Mouse (Mus musculus): ENCODE measurements around the gene Gpr108.
"Not testable (repeated sequence)": the region's sequence is repeated elsewhere in the genome, so short reads cannot be mapped to it uniquely, and the experiment has no call there.

Gene Gpr108

DNA sequence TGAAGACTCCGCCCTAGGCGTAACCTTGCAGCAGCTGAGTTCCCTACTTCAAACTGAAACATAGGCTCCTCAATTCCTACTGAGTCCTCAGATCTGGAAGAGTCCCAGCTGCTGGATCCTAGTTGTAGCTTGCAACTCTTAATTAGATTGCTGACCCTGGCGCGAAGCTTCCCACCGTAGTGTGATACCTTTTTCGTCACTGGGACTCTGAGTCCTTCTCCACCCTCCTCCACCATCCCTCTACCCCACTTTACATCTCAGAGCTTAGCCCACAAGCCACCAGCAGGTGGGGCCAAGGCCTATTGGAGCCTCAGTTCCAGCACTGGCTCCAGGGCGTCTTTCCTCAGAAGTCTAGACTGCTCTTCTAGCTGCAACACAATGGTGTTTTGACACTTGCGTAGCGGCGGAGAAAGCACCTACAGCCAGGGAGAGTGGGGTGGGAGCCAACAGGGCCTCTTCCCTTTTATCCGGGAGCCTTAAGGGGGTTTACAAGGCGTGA, at the start of gene Gpr108:
Gene Gpr108 (minus strand): TSS at position 246 of the 499 bp plus-strand sequence.
- peak; percentile 96 for DNase-seq (ENCODE audit: low read depth)

DNA sequence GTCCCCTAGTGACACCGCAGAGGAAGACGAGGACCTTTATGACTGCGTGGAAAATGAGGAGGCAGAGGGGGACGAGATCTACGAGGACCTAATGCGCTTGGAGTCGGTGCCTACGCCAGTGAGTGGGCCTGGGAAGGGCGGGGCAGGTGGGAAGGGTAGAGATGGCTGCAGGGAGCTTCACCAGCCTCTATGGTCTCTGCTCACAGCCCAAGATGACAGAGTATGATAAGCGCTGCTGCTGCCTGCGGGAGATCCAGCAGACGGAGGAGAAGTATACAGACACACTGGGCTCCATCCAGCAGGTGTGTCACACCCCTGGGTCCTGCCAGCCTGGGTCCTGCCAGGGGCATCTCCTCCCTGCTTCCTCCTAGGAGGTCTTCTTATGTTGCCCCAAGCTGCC, 48.8 kb upstream of the Gpr108 start:
- DNase-seq (ENCODE audit: low read depth), result no peak

DNA sequence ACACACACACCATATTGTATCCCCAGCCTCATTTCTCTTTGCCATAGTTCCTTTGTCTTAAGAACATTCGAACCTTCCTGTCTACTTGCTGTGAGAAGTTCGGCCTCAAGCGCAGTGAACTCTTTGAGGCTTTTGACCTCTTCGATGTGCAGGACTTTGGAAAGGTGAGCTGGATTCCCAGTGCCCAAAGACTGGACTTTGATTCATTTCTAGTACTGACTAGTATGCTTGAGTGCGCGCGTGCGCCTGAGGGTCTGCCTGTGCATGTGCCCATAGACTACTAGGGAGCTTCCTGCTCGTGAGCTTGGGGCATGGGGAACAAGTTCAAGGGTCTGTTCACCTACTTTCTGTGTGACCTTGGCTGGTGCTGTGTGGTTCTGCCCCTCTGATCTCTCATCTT, 47.7 kb upstream of the Gpr108 start:
- DNase-seq (ENCODE audit: low read depth), result no peak

DNA sequence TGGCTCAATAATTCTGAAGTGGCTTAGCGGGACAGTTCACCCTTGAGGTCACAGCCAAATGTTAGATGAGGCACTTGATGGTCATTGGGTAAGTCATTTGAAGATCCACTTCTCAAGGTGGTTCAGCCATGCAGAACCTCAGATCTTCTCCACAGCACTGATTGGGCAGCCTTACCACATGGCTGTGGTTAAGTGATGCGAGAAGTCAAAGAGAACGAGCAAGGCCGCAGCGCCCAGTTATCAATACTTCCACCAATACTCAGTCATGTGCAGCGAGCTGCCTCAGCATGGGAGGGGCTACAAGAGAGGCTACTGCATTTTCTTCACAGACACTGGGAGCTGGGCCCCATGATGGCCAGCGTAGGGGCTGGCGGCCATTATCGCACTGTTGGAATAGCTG, 44.7 kb upstream of the Gpr108 start:
- no peak for DNase-seq (ENCODE audit: low read depth)

DNA sequence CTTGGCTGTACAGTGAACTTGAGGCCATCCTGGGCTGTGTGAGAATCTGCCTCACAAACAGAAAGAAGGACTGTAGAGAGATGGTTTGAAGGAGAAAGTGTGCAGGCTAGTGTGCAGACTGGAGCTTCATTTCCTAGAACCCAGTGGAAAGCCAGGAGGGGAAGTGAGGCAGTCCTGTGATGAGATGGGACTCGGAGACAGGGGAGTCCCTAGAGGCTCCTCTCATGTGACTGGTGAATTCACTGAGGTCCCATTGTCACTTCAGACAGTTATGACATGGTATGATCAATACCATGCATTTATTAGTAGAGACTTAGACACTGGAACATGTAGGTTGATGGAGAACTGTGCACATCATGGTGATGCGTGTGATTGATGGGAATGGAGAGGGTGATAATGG, 44.1 kb upstream of the Gpr108 start:
- no peak for DNase-seq (ENCODE audit: low read depth)

DNA sequence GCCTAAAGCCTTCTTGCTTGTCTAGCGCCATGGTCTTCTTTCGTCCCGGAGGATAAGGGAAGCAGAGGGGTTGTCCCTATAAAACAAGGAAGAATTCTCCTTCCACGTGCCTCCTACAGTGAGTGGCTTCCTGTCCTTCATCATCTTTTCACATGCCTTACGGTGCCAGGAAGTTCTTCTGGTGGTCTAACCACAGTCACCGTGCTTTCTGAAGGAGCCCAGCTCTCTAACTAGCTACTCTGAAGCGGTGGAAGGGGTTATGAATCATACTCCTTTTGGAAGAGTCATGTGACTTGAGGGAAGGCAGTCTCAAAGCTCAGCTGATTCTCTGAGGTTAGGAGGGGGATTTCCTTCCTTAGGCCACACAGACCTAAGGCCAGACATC, 42.4 kb upstream of the Gpr108 start:
- DNase-seq (ENCODE audit: low read depth), result peak; percentile 99

DNA sequence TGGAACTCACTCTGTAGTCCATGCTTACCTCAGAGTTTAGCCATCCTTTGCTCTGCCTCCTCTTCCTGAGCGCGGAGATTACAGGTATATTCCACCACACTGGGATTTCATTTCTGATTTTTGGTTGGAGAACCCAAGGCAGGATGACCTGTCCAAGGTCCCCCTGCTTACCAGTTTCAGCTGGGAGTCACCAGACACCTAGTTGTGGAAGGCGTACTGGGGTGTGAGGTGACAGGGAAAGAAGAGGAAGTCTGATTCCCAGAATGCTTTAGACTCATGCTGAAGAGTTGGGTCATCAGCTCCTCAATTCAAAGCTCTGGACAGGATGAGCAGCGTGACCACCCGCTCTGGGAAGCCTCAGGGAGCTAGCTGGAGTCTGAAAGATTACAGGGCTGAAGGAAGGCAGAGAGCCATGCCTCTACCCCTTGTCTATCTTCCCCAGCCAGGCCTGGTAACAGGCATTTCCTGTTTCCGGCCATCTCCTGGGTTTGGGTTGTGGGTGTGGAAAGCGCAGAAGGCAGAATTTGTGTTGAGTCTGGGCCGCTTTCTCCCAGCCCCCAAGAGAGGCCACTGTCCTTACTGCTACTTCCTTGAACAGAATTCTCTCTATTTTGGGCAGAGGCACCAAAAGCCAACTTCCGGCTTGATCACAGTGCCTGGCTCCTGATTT, 41.9 kb upstream of the Gpr108 start:
- DNase-seq (ENCODE audit: low read depth), result peak; percentile 99

DNA sequence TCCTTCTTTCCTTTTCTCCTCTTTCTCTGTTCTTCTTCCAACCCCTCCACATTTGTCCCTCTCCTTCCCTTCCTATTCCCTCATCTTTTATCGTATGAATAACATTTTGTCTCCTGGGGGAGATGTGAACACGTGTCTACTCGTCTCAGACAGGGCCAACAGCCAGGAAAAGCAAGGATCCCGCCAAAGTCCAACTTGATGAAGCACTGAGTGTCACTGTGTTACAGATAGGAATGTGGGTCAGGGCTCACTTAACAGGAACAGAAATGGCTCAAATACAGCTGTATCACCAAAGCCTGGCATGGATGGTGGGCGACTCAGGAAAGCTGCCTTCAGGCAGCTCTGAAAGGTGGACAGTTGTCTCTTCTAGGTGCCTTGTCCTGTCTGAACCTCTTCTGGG, 41.0 kb upstream of the Gpr108 start:
- DNase-seq (ENCODE audit: low read depth), result no peak

DNA sequence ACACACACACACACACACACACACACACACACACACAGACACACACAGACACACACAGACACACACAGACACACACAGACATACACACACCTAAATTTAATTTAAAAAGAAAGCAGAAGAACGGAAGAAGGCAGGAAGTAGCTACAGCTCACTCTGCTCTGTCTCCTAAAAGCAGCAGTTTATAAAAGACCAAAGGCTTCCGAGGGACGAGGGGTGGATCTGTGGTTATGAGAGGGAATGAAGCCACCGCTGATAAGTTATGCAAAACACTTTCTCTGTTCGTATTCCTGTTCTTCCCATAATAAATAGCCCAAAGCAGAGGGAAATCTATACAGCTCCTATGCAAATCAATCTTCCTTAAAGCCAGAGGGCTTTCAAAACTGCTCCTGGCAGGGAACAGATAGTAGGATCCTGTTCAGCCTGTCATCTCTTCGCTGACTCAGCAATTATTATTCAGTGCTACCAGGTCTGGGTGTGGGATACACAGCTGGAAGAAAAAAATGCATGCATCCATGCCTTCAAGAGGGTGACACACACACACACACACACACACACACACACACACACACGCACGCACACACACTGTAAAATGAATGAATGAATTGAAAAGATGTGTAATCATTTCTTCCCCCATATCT, 38.6 kb upstream of the Gpr108 start:
- DNase-seq (ENCODE audit: low read depth), result peak; percentile 76

DNA sequence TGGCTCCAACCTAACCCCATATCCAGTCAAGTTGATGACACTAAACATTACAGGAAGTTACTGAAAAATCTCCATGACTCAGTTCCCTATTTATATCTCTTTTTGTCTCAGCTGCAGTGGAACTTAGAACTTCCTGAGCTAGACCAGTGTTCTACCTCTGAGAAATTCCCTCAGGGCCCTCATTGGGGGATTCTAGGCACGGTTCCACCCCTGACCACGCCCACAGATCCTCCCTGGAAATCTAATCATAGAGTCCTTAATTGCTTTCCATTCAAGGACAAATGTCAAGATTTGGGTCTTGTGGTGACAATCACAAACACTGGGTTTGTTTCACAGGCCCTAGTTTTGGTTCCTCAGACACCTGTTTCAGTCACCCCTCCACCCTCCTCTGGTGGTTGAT, 36.8 kb upstream of the Gpr108 start:
- DNase-seq (ENCODE audit: low read depth), result peak; percentile 59

DNA sequence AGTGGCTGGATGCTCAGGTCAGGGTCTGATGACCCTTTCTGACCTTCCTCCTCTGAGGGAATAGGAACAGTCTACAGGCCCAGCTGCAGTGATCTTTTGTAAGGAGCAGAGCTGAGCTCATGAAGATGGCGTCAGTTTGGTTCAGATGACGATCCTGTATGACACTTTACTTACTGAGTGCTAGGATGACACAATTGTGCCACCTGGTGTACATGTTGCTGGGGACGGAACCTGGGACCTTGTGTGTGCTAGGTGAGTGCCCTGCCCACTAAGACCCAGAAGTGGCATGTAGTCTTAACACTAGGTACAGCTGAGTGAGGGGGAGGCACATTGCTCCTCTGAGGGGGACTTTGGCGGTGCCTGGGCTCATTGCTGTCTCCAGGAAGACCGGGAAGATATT, 35.7 kb upstream of the Gpr108 start:
- no peak for DNase-seq (ENCODE audit: low read depth)

DNA sequence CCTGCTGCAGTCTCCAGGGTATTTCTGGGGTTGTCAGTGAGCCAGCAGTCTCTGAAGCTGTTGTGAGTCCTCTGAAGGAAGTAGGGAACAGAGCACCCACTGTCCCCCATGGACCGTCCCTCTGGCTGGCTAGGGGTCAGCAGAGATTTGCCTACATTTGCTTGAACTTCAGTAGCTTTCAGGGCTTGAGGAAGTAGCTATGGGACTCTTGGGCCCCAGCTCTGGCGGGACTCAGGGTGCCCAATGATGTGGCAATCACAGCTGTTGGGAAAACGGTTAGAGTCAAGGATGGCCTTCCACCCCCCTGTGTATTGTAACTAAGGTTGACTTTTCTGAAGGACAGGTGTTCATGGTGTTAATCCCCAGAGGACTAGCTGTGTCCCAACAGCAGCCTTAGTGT, 32.2 kb upstream of the Gpr108 start:
- peak; percentile 42 for DNase-seq (ENCODE audit: low read depth)

DNA sequence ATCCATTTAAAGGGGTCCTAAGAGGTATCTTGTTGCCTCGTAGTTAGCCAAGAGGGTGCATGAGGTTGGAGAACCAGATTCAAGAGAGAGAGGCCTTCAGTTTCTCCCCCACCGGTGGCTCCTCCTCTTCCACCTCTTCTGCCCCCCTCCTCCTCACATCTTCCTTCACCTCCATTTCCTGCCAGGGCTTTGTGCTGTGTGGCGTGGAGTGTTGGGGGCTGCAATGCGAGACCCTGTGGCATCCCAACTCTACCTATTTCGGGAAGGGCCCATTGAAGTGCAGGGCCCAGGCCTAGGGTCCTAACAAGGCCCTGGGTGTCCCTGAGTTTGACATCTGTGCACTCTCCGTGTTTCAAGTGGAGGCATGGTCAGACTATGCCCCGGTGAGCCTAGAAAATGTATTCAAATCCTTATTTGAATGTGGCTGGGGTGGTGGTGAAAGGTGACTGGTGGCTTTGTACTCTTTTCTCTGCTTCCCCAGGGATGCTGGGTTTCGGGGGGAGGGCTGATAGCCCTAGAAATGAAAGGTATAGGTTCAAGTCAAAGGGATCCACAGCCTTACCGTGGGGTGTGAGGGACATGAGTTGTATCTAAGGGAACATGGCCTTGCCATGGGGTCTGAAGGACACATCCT, 31.5 kb upstream of the Gpr108 start:
- peak; percentile 66 for DNase-seq (ENCODE audit: low read depth)

DNA sequence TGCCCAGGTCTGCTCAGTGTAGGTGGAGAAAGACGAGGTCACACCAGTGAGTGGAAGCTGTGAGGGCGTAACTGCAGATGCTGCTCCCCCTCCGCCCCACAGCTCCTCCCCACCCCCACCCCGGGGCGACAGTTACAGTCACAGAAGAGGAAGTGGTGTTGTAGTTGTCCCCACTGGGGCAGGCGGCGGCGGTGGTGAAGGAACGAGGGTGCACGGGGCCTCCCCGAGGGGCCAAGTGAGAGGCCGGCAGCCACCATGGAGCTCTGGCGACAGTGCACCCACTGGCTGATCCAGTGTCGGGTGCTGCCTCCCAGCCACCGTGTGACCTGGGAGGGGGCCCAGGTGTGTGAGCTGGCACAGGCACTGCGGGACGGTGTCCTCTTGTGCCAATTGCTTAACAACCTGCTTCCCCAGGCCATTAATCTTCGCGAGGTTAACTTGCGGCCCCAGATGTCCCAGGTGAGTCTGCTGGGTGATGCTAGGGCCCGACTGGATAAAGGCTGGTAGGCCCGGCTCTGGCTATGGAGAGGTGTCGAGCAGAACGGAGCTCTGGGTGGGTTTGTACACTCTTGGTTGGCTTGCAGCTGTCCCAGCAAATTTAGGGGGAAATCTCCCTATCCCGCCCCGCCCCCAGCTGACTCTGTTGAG, 30.8 kb upstream of the Gpr108 start, which contains the start of gene Vav1:
Gene Vav1 (plus strand): TSS at position 158 of the 648 bp plus-strand sequence.
- DNase-seq (ENCODE audit: low read depth), result peak; percentile 83

DNA sequence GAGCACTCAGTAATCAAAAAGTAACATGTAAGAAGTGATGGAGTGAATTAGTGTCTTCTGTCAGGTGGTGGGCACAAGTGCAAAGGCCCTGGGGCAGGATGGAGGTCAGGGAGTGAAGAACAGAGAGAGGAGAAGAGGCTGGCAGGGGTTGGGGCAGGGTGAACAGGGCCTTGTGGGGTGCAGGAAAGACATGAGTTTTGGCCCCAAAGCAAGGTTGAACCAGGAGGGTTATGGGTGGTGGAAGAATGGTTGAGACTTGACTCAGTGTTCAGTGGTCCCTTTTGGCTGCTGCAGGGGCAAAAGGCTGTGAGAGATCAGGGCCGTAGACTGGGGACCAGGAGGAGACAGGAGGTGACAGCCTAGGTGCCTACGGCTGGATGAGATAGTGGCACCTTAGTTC, 30.3 kb upstream of the Gpr108 start:
- no peak for DNase-seq (ENCODE audit: low read depth)

DNA sequence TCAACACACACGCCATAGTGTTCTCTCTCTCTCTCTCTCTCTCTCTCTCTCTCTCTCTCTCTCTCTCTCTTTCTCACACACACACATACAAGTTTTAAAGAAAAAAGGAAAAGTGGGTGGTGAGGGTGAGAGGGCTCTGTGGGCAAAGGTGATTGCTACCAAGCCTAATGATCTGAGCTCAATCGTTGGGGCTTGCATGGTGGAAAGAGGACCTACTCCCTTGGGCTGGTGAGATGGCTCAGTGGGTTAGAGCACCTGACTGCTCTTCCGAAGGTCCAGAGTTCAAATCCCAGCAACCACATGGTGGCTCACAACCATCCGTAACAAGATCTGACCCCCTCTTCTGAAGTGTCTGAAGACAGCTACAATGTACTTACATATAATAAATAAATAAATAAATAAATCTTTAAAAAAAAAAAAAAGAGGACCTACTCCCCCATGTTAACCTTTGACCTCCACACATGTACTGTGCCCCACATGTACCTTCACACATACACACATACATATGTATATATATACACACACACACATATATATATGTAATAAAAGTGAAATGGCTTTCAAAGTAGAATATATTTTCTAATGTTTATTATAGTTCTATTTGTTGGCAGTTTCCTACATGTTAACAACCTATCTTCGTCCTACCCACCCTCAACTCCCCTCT, 29.5 kb upstream of the Gpr108 start:
- not testable (repeated sequence) for DNase-seq (ENCODE audit: low read depth)

DNA sequence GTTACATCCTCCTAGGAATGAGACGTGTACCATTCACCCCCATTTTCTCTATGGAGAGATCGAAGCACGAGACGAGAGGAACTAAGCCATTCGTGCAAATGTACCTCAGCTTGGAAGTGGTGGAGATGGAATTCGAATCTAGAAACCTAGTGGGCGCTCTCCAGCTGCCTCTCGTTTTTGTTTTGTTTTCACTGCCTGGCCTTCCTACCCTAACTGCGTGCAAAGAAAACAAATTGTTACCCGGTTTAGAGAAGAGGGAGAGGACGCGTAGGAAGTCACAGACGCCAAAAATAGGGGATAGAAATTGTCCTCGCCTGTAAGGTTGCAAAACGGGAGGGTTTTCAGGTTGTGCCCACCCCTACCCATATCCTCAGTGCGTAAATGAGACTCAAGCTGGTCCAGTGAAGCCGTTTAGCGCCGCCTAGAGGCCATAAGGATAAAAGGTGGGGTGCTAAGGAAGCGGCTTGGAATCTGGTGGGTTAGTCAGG, 28.4 kb upstream of the Gpr108 start:
- peak; percentile 94 for DNase-seq (ENCODE audit: low read depth)

DNA sequence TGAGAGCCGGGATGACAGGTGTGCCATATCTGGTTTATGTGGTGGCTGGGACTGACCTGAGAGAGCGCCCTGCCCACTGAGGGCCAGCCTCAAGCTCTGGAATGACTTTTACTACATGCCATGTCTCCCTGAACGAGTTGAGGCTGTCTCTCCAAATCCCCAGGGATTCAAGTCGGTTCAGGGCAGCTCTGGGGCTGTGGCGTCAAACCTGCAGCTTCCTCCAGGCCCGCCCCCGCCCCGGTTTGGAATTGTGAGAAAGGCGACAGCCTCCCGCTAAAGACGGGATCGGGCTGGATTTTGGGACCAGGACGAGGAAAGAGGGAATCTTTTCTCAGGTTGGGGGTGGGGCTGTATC, 27.7 kb upstream of the Gpr108 start:
- no peak for DNase-seq (ENCODE audit: low read depth)

DNA sequence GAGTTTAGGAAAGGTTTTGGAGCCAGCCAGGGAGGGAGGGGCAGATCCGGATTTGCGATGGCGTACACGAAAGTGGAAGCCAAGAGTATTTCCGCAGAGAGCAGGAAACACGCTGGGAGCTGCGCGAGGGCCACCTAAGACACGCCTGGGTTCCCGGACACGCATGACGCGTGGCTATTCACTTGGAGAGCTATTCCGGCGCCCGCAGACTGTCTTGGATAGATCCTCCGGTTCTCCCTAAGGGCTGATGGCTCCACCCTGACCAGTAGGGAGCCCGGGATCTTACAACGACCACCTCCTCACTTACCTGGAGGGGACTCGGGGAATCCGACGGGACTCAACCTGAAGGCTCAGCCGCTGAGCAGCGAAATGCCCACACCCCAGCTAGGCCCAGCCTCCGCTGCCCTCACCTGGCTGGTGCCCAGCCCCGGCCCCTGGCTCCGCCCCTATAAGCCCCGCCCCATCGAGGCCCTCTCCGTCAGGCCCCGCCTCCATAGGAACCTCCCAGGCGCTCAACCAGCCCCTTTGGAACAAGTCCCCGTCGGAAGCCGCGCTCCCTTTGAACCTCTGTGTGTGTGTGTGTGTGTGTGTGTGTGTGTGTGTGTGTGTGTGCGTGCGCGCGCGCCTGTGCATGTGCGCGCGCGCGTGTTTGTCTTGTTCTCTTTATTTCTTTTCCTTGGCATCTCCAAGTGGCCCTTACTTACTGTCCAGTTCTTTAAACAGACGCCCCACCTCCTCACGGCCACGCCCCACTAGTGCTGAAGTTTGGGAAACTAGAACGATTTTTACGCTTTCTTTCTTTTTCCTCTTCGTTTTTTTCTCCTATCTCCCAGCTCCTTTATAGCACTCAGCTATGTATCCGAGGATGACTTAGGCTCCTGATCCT, 27.1 kb upstream of the Gpr108 start:
- peak; percentile 93 for DNase-seq (ENCODE audit: low read depth)

DNA sequence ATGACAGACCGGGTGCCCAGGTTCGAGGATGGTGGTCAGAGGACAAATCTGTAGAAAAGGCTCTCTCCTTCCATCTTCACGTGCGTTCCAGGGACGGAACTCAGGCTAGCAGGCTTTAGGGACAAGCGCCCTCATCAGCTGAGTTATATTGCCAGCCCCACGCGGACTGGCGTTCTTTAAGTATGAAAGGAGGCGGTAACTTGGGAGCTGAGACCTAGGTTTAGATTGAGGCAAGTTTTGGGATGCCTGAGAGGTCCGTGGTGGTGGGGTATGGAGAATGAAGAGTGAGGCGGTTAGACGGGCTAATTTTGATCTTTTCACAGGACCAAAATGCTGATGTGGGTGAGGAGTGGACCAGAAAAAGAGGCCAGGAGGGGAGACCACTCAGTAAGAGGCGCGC, 26.4 kb upstream of the Gpr108 start:
- peak; percentile 49 for DNase-seq (ENCODE audit: low read depth)

DNA sequence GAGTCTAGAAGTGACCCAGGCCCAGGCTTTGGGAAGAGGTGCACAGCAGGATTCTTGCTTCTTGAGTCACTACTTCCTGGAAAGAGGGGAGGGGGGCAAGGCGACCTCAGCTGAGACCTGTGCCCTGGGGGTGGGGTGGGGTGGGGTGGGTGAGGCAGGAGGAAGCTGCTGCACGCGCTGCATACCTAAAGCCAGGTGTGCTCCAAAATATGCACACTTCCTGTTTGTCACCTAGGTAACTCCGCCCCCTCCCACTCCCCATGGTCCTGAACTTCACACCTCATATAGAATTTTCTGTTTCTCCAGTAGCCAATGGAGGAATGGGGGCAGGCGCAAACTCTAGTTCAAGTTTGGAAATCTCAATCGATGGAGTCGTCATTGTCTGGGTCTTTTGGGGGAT, 25.6 kb upstream of the Gpr108 start:
- DNase-seq (ENCODE audit: low read depth), result no peak
